Mouse (Mus musculus): ENCODE measurements at regions not wholly inside any gene's neighbourhood (a gene's known extent, or its start where the extent isn't known, plus 50 kb on each side); places are given as distances from the start of the nearest gene placed in this dataset.
"Not testable (repeated sequence)": the region's sequence is repeated elsewhere in the genome, so short reads cannot be mapped to it uniquely, and the experiment has no call there.

GRCm38 (mm10) chr8:46355066-46355465 is 60.6 kb upstream of the Helt start:
- DNase-seq (ENCODE audit: low spot score in 2 of 2): no peak

GRCm38 (mm10) chr8:46357961-46358360 is 63.5 kb upstream of the Helt start:
- not testable (repeated sequence) for DNase-seq (ENCODE audit: low spot score in 2 of 2)

GRCm38 (mm10) chr8:46362871-46363306 is 68.4 kb upstream of the Helt start:
- no peak for DNase-seq (ENCODE audit: low spot score in 2 of 2)

- DNase-seq (ENCODE audit: low spot score in 2 of 2): no peak
Measured at GRCm38 (mm10) chr8:46365711-46366110, 71.2 kb upstream of the Helt start.

- no peak for DNase-seq (ENCODE audit: low spot score in 2 of 2)
Measured at GRCm38 (mm10) chr8:46367125-46367524, 72.7 kb upstream of the Helt start.

GRCm38 (mm10) chr8:46374092-46374491 is 79.6 kb upstream of the Helt start:
- DNase-seq (ENCODE audit: low spot score in 2 of 2): no peak

GRCm38 (mm10) chr8:46375986-46376385 is 81.5 kb upstream of the Helt start:
- DNase-seq (ENCODE audit: low spot score in 2 of 2): no peak

- DNase-seq (ENCODE audit: low spot score in 2 of 2): no peak
Measured at GRCm38 (mm10) chr8:46384926-46385325, 85.9 kb upstream of the Acsl1 start.

GRCm38 (mm10) chr8:46385806-46386205 is 85.0 kb upstream of the Acsl1 start:
- no peak for DNase-seq (ENCODE audit: low spot score in 2 of 2)

- no peak for DNase-seq (ENCODE audit: low spot score in 2 of 2)
Measured at GRCm38 (mm10) chr8:46386553-46386952, 84.3 kb upstream of the Acsl1 start.

GRCm38 (mm10) chr8:46387037-46387436 is 83.8 kb upstream of the Acsl1 start:
- no peak for DNase-seq (ENCODE audit: low spot score in 2 of 2)

GRCm38 (mm10) chr8:46388421-46388820 is 82.4 kb upstream of the Acsl1 start:
- no peak for DNase-seq (ENCODE audit: low spot score in 2 of 2)

- no peak for DNase-seq (ENCODE audit: low spot score in 2 of 2)
Measured at GRCm38 (mm10) chr8:46390431-46390830, 80.4 kb upstream of the Acsl1 start.

- DNase-seq (ENCODE audit: low spot score in 2 of 2): no peak
Measured at GRCm38 (mm10) chr8:46391678-46392077, 79.2 kb upstream of the Acsl1 start.

GRCm38 (mm10) chr8:46393296-46393695 is 77.5 kb upstream of the Acsl1 start:
- no peak for DNase-seq (ENCODE audit: low spot score in 2 of 2)

- DNase-seq (ENCODE audit: low spot score in 2 of 2): no peak
Measured at GRCm38 (mm10) chr8:46394750-46395149, 76.1 kb upstream of the Acsl1 start.

GRCm38 (mm10) chr8:46395348-46395747 is 75.5 kb upstream of the Acsl1 start:
- no peak for DNase-seq (ENCODE audit: low spot score in 2 of 2)

GRCm38 (mm10) chr8:46397081-46397480 is 73.8 kb upstream of the Acsl1 start:
- DNase-seq (ENCODE audit: low spot score in 2 of 2): no peak

- no peak for DNase-seq (ENCODE audit: low spot score in 2 of 2)
Measured at GRCm38 (mm10) chr8:46397777-46398176, 73.1 kb upstream of the Acsl1 start.

GRCm38 (mm10) chr8:46400595-46400994 is 70.2 kb upstream of the Acsl1 start:
- DNase-seq (ENCODE audit: low spot score in 2 of 2): no peak

GRCm38 (mm10) chr8:46403877-46404560 is 66.8 kb upstream of the Acsl1 start:
- no peak for DNase-seq (ENCODE audit: low spot score in 2 of 2)

GRCm38 (mm10) chr8:46408886-46409285 is 62.0 kb upstream of the Acsl1 start:
- no peak for DNase-seq (ENCODE audit: low spot score in 2 of 2)

- DNase-seq (ENCODE audit: low spot score in 2 of 2): no peak
Measured at GRCm38 (mm10) chr8:46409296-46409695, 61.5 kb upstream of the Acsl1 start.

Data from heart, adult 9 months (tissue).